In the genomic region with DNA sequence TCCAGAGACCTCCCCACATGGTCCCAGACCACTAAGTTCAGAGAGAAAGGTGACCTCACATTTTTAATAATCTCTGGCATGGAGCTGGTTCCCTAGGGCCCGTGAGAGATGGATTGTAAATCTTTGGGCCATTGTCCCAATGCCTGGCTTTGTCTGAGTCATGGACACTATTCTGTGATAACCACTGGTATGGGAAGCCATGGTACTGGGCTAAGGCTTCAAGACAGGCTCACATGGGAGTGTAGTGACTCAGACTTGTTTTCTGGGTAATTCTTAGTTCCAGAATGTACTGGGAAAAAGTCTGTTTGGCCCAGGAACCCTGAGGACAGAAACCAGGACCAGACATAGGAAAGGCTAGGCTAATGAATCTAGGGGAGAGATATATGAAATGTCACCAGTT, we compare ENCODE assay signal across 24 mouse cellular contexts. TPM values are rescaled to one million over a fixed set of nuclear protein-coding genes. Genes with fewer than 3 reads are reported as not detected.
DNase-seq lines count a peak whose midpoint lies in the region; ATAC-seq and TF ChIP-seq lines count a peak whose summit lies in the region.
"Had no signal": no experiment of that assay in that cellular context is flagged by ENCODE, and none has a peak within 500 bp of the region (broad histone marks: within the 10 kb centered on the region; RNA-seq: fewer than 3 reads in every experiment).

No protein-coding gene starts in this region.

- TF ChIP-seq POLR2A in heart, adult 2 months (IDR thresholded peaks at IDR 0.05; ENCODE audit: insufficient read depth, low read depth, low read length), result no peak

- TF ChIP-seq EP300 in heart, postnatal 0 days (IDR thresholded peaks at IDR 0.05; ENCODE audit: low read depth), result no peak
- no peak for TF ChIP-seq EP300 in heart, adult 2 months (IDR thresholded peaks at IDR 0.05; ENCODE audit: insufficient read depth, low read depth, low read length)

- H3K9ac ChIP-seq in heart, postnatal 0 days (replicated peaks; ENCODE audit: low read depth, low read length), result no peak overlapping the region
- H3K9ac ChIP-seq in heart, adult 2 months (ENCODE audit: low read depth, low read length), result no peak overlapping the region
- H3K9ac ChIP-seq: embryonic facial prominence, embryonic 12.5 days; forebrain, embryonic 12.5 days had no signal

- WGBS in heart, postnatal 0 days, result 63% methylated on average over 1 of the region's 1 CpGs
- WGBS in heart, adult 2 months, result 41% methylated on average over 1 of the region's 1 CpGs

- no peak for ATAC-seq in heart, postnatal 0 days (ENCODE audit: insufficient read depth, low read depth)
- ATAC-seq: forebrain, embryonic 14.5 days; forebrain, embryonic 16.5 days had no signal

- H3K79me2 ChIP-seq in heart, adult 2 months (replicated peaks; ENCODE audit: control insufficient read depth, insufficient read depth, low read length), result no peaks in the 10 kb centered on the region

- H3K9me3 ChIP-seq in heart, postnatal 0 days (replicated peaks; ENCODE audit: control insufficient read depth, low read length), result no peaks in the 10 kb centered on the region

- H3K4me3 ChIP-seq in heart, postnatal 0 days (ENCODE audit: low read depth, low read length), result no peak overlapping the region
- no peak overlapping the region for H3K4me3 ChIP-seq in heart, adult 2 months
- H3K4me3 ChIP-seq: embryonic facial prominence, embryonic 10.5 days; embryonic facial prominence, embryonic 12.5 days; forebrain, embryonic 10.5 days; forebrain, embryonic 12.5 days had no signal

- intact Hi-C loops in heart, adult 2 months (cut with DNase I), result no loop called here

- H3K4me2 ChIP-seq in heart, postnatal 0 days (ENCODE audit: low read depth, low read length), result no peak overlapping the region
- H3K4me2 ChIP-seq: embryonic facial prominence, embryonic 12.5 days; forebrain, embryonic 12.5 days had no signal

- H3K36me3 ChIP-seq in heart, postnatal 0 days (replicated peaks; ENCODE audit: control insufficient read depth, insufficient read depth, low read length), result no peaks in the 10 kb centered on the region
- H3K36me3 ChIP-seq in heart, adult 2 months (ENCODE audit: control insufficient read depth, insufficient read depth, low read length), result no peaks in the 10 kb centered on the region
- H3K36me3 ChIP-seq: embryonic facial prominence, embryonic 10.5 days; embryonic facial prominence, embryonic 12.5 days; forebrain, embryonic 10.5 days; forebrain, embryonic 12.5 days had no signal

- peaks cover 43% of the 10 kb centered on the region for H3K4me1 ChIP-seq in heart, postnatal 0 days (ENCODE audit: control insufficient read depth, insufficient read depth)
- H3K4me1 ChIP-seq in heart, adult 2 months (ENCODE audit: control insufficient read depth, insufficient read depth, low read length), result peaks cover 7% of the 10 kb centered on the region

- DNase-seq in adrenal gland, adult (ENCODE audit: inconsistent age in 2 of 2, low spot score in 1 of 2), result peak; percentile 43 to 52
- no peak for DNase-seq in adrenal gland, postnatal 14 days
- DNase-seq in heart, postnatal 0 days (ENCODE audit: low spot score), result peak; percentile 7
- no peak for DNase-seq in heart, adult 2 months
- peak; percentile 68 for DNase-seq in NIH3T3 (ENCODE audit: low read depth)
- DNase-seq in fibroblast of lung, adult 2 months (ENCODE audit: low read depth), result peak; percentile 64
- no peak for DNase-seq in embryo, embryonic 10.5 days (ENCODE audit: low spot score)
- no peak for DNase-seq in thymus, postnatal 10 days (ENCODE audit: low spot score in 2 of 2)
- DNase-seq: adrenal gland, postnatal 10 days; cerebellum, adult 11-12 months; cerebellum, adult 2 months; cerebellum, adult 9-10 months; cerebellum, postnatal 14 days; cerebellum, postnatal 36 days had no signal

- no peaks in the 10 kb centered on the region for H3K27me3 ChIP-seq in heart, postnatal 0 days (ENCODE audit: control insufficient read depth, insufficient read depth, low read length)
- no peaks in the 10 kb centered on the region for H3K27me3 ChIP-seq in heart, adult 2 months (ENCODE audit: control insufficient read depth, insufficient read depth, low read length)

- no peak for TF ChIP-seq CTCF in heart, postnatal 0 days (IDR thresholded peaks at IDR 0.05; ENCODE audit: low read depth)
- TF ChIP-seq CTCF in heart, adult 2 months (IDR thresholded peaks at IDR 0.05), result no peak

- no peak overlapping the region for H3K27ac ChIP-seq in heart, postnatal 0 days (ENCODE audit: low read depth)
- no peak overlapping the region for H3K27ac ChIP-seq in heart, adult 2 months
- H3K27ac ChIP-seq: embryonic facial prominence, embryonic 10.5 days; embryonic facial prominence, embryonic 12.5 days; forebrain, embryonic 10.5 days; forebrain, embryonic 12.5 days had no signal

RNA-seq across cellular contexts. Expression of a gene that starts 34.2 kb away (rescaled TPM):
- total RNA-seq in adrenal gland, postnatal 14 days (2021), result 5.0 and 5.2 TPM in 2 replicates
- 4.5 and 4.8 TPM in 2 replicates for total RNA-seq in heart, postnatal 0 days (2014; rRNA removed; ENCODE audit: low replicate concordance)
- 0.93 and 1.5 TPM in 2 replicates for polyA plus RNA-seq in heart, postnatal 0 days (2015; fragmentation: Nextera tagmentation; extraction: Ambion mirVana)
- under 1 TPM; 0.26 to 0.36 TPM for total RNA-seq in heart, adult 2 months (2021)
- 0.62 and 0.79 TPM in 2 replicates for polyA plus RNA-seq in heart, adult 2 months (2012; rRNA removed)

RNA-seq across cellular contexts. Expression of a gene that starts 37.9 kb away (rescaled TPM):
- total RNA-seq in adrenal gland, postnatal 14 days (2021), result not detected in 2 replicates
- 284 and 346 TPM in 2 replicates for total RNA-seq in heart, postnatal 0 days (2014; rRNA removed; ENCODE audit: low replicate concordance)
- polyA plus RNA-seq in heart, postnatal 0 days (2015; fragmentation: Nextera tagmentation; extraction: Ambion mirVana), result 139 and 155 TPM in 2 replicates
- 10 to 100 TPM; 87.1 to 96.3 TPM for total RNA-seq in heart, adult 2 months (2021)
- 72.6 and 104 TPM in 2 replicates for polyA plus RNA-seq in heart, adult 2 months (2012; rRNA removed)
- total RNA-seq: adrenal gland, postnatal 10 days; adrenal gland, postnatal 36 days; common myeloid progenitor, adult 5-6 weeks; MEL had no signal
- polyA plus RNA-seq: cerebellum, adult 2 months; forebrain, embryonic 10.5 days; forebrain, embryonic 12.5 days; forebrain, embryonic 14.5 days; forebrain, embryonic 16.5 days; frontal cortex, adult 2 months had no signal

RNA-seq across cellular contexts. Expression of a gene that starts 50.1 kb away (rescaled TPM):
- 19.9 and 25.3 TPM in 2 replicates for total RNA-seq in adrenal gland, postnatal 14 days (2021)
- total RNA-seq in heart, postnatal 0 days (2014; rRNA removed; ENCODE audit: low replicate concordance), result 13.7 and 16.3 TPM in 2 replicates
- polyA plus RNA-seq in heart, postnatal 0 days (2015; fragmentation: Nextera tagmentation; extraction: Ambion mirVana), result 6.3 and 7.2 TPM in 2 replicates
- total RNA-seq in heart, adult 2 months (2021), result 10 to 100 TPM; 17.8 to 18.1 TPM
- 35.3 and 36.8 TPM in 2 replicates for polyA plus RNA-seq in heart, adult 2 months (2012; rRNA removed)

RNA-seq across cellular contexts. Expression of a gene that starts 56.7 kb away (rescaled TPM):
- total RNA-seq in adrenal gland, postnatal 14 days (2021), result 118 and 132 TPM in 2 replicates
- 80.2 and 107 TPM in 2 replicates for total RNA-seq in heart, postnatal 0 days (2014; rRNA removed; ENCODE audit: low replicate concordance)
- 180 and 193 TPM in 2 replicates for polyA plus RNA-seq in heart, postnatal 0 days (2015; fragmentation: Nextera tagmentation; extraction: Ambion mirVana)
- 10 to 100 TPM; 78.6 to 94.2 TPM for total RNA-seq in heart, adult 2 months (2021)
- polyA plus RNA-seq in heart, adult 2 months (2012; rRNA removed), result 85.1 and 96.6 TPM in 2 replicates

RNA-seq across cellular contexts. Expression of a gene that starts 58.3 kb away (rescaled TPM):
- 16.0 and 17.3 TPM in 2 replicates for total RNA-seq in adrenal gland, postnatal 14 days (2021)
- 4.3 and 6.6 TPM in 2 replicates for total RNA-seq in heart, postnatal 0 days (2014; rRNA removed; ENCODE audit: low replicate concordance)
- polyA plus RNA-seq in heart, postnatal 0 days (2015; fragmentation: Nextera tagmentation; extraction: Ambion mirVana), result 0.41 and 0.45 TPM in 2 replicates
- 1 to 10 TPM; 4.1 to 4.2 TPM for total RNA-seq in heart, adult 2 months (2021)
- polyA plus RNA-seq in heart, adult 2 months (2012; rRNA removed), result 6.7 and 9.0 TPM in 2 replicates

Comparison
In these comparisons a context has a peak if more than half of its experiments do, and no peak if none do; other contexts are left out.
1. DNase-seq: peak in adrenal gland, adult (2 of 2), heart, postnatal 0 days (single experiment), NIH3T3 (single experiment) and fibroblast of lung, adult 2 months (single experiment); none in adrenal gland, postnatal 14 days (single experiment), heart, adult 2 months (0 of 2), embryo, embryonic 10.5 days (single experiment) and thymus, postnatal 10 days (0 of 2).
2. RNA of a gene that starts 37.9 kb away (total RNA-seq): 284 to 346 TPM in heart, postnatal 0 days and 87.1 to 96.3 TPM in heart, adult 2 months; not detected in adrenal gland, postnatal 14 days; every median in the first group is over 10 times any median in the second.